Mouse (Mus musculus) forebrain, postnatal 0 days (tissue): ENCODE data around the gene Ccdc40. TPM values are rescaled to one million over a fixed set of nuclear protein-coding genes. Genes with fewer than 3 reads are reported as not detected.

ENCODE experiments used
- ATAC-seq: fragments of 200-750 bp; cut with Nextera tagmentation; 2 replicates; pipeline ENCODE4 v1.8.0; 2017; ENCODE audit warnings: mild to moderate bottlenecking, moderate library complexity
- DNase-seq: peaks from one replicate; pipeline ENCODE4 v3.0.0-alpha.2; 2015
- H3K27ac ChIP-seq: fragments of 300-500 bp; sonication (generic); 2 replicates; pipeline ENCODE4 v1.5.1; 2014; ENCODE audit warnings: low read depth, mild to moderate bottlenecking, antibody characterized with exemption, low read length, moderate library complexity, mixed read lengths
- H3K27me3 ChIP-seq: fragments of 300-500 bp; sonication (generic); 2 replicates; pipeline ENCODE4 v1.6.1; 2014; ENCODE audit warnings: mild to moderate bottlenecking, low read length, mixed read lengths; ENCODE audit not compliant: insufficient read depth
- H3K36me3 ChIP-seq: fragments of 300-500 bp; sonication (generic); 2 replicates; pipeline ENCODE4 v1.6.1; 2014; ENCODE audit warnings: mild to moderate bottlenecking, moderate library complexity; ENCODE audit not compliant: insufficient read depth
- H3K4me1 ChIP-seq: fragments of 300-500 bp; sonication (generic); 2 replicates; pipeline ENCODE4 v1.6.1; 2014; ENCODE audit warnings: antibody characterized with exemption; ENCODE audit not compliant: insufficient read depth
- H3K4me2 ChIP-seq: fragments of 300-500 bp; sonication (generic); 2 replicates; pipeline ENCODE4 v1.6.1; 2014; ENCODE audit warnings: low read depth, mild to moderate bottlenecking, moderate library complexity
- H3K4me3 ChIP-seq: fragments of 300-500 bp; sonication (generic); 2 replicates; pipeline ENCODE4 v1.5.1; 2014; ENCODE audit warnings: low read depth, low read length, mixed read lengths
- H3K9ac ChIP-seq: fragments of 300-500 bp; sonication (generic); 2 replicates; pipeline ENCODE4 v1.6.1; 2014; ENCODE audit warnings: mild to moderate bottlenecking
- H3K9me3 ChIP-seq: fragments of 300-500 bp; sonication (generic); 2 replicates; pipeline ENCODE4 v1.6.1; 2016; ENCODE audit warnings: low read length
- CTCF ChIP-seq: sonication (generic); IDR thresholded peaks from 2 replicates; pipeline ENCODE4 v1.5.1; 2016; ENCODE audit warnings: antibody characterized with exemption, control low read depth, low read depth
- WGBS: fragments of 180-500 bp; shearing (Covaris S2); extraction: QIAGEN DNeasy Blood & Tissue Kit; methylation state at CpG from one replicate; pipeline ENCODE4 v1.1.7; 2014; 5-methylcytosine and 5-hydroxymethylcytosine counted together
- polyA plus RNA-seq: library from polyadenylated mRNA; unstranded; fragments of >200 nt; fragmentation: Nextera tagmentation; extraction: Ambion mirVana; gene quantifications from 2 replicates; pipeline ENCODE4 v1.2.1, GENCODE M21; 2015
- total RNA-seq: library from RNA; depleted of rRNA; stranded (reverse); fragments of >200 nt; gene quantifications from 2 replicates; pipeline ENCODE4 v1.2.3, GENCODE M21; 2014

The Ccdc40 gene
- total and polyA plus RNA-seq, 2 experiments from 2014 or later = 11.8 to 14.6 TPM

- Histone ChIP-seq H3K9me3 (no peaks in the 10 kb centered on the region), H3K4me2 (no peak overlapping the region), H3K4me1 (peaks cover 33% of the 10 kb centered on the region), H3K27ac (no peak overlapping the region), H3K4me3 (no peak overlapping the region), H3K9ac (no peak overlapping the region), H3K36me3 (no peaks in the 10 kb centered on the region), H3K27me3 (no peaks in the 10 kb centered on the region)
- DNase-seq (no peak), ATAC-seq (no peak)
- TF ChIP-seq CTCF = no peak
- WGBS = 75% methylated on average over 9 of the region's 9 CpGs
These were observed 2.7 kb upstream of the Ccdc40 start for GRCm38 (mm10) chr11:119225634-119226033.

GRCm38 (mm10) chr11:119227591-119227990 is 781 bp upstream of the Ccdc40 start:
- peaks cover 32% of the 10 kb centered on the region for H3K4me1 ChIP-seq
- TF ChIP-seq CTCF = no peak

GRCm38 (mm10) chr11:119228846-119229626 is 664 bp downstream of the Ccdc40 start:
- ATAC-seq = peak; percentile 94
- H3K4me1 ChIP-seq = peaks cover 32% of the 10 kb centered on the region
- WGBS = 1% methylated on average over 34 of the region's 34 CpGs

More at GRCm38 (mm10) chr11:119227591-119227990, 781 bp upstream of the Ccdc40 start:
- no peaks in the 10 kb centered on the region for H3K36me3 ChIP-seq
- H3K9ac ChIP-seq = peak overlapping the region; percentile 77
- ATAC-seq = no peak
- peak overlapping the region; percentile 97 for H3K4me2 ChIP-seq
- H3K4me3 ChIP-seq = peak overlapping the region; percentile 73
- 1% methylated on average over 12 of the region's 12 CpGs for WGBS
- DNase-seq = no peak
- H3K27ac ChIP-seq = peak overlapping the region; percentile 64; the same call in 1 of the 2 replicates
- no peaks in the 10 kb centered on the region for H3K27me3 ChIP-seq
- H3K9me3 ChIP-seq = no peaks in the 10 kb centered on the region

GRCm38 (mm10) chr11:119234770-119235169 is 6.4 kb downstream of the Ccdc40 start:
- no peak overlapping the region for H3K4me2 ChIP-seq
- 0 out of 2 replicates have a peak, but pooled peaks cover 1% of the 10 kb centered on the region for H3K36me3 ChIP-seq
- ATAC-seq = no peak
- no peak overlapping the region for H3K27ac ChIP-seq
- WGBS = 95% methylated on average over 10 of the region's 10 CpGs
- no peak overlapping the region for H3K9ac ChIP-seq
- H3K27me3 ChIP-seq = no peaks in the 10 kb centered on the region
- TF ChIP-seq CTCF = no peak
- no peak for DNase-seq
- H3K4me3 ChIP-seq = no peak overlapping the region
- no peaks in the 10 kb centered on the region for H3K9me3 ChIP-seq
- H3K4me1 ChIP-seq = peaks cover 3% of the 10 kb centered on the region; the same call in 1 of the 2 replicates

More at GRCm38 (mm10) chr11:119228846-119229626, 664 bp downstream of the Ccdc40 start:
- Histone ChIP-seq H3K27ac (peak overlapping the region; percentile 64), H3K36me3 (no peaks in the 10 kb centered on the region), H3K9me3 (no peaks in the 10 kb centered on the region), H3K4me2 (peak overlapping the region; percentile 97), H3K9ac (peak overlapping the region; percentile 77), H3K4me3 (peak overlapping the region; percentile 73), H3K27me3 (no peaks in the 10 kb centered on the region)
- no peak for TF ChIP-seq CTCF
- DNase-seq = peak; percentile 88

GRCm38 (mm10) chr11:119235596-119235995 is 7.2 kb downstream of the Ccdc40 start:
- Histone ChIP-seq H3K4me2 (no peak overlapping the region), H3K9me3 (no peaks in the 10 kb centered on the region), H3K27me3 (no peaks in the 10 kb centered on the region), H3K36me3 (peaks cover 7% of the 10 kb centered on the region; the same call in 1 of the 2 replicates), H3K27ac (no peak overlapping the region), H3K4me1 (no peaks in the 10 kb centered on the region; the same call in 1 of the 2 replicates), H3K4me3 (no peak overlapping the region), H3K9ac (no peak overlapping the region)
- TF ChIP-seq CTCF = peak; percentile 73
- 80% methylated on average over 4 of the region's 4 CpGs for WGBS
- no peak for ATAC-seq
- DNase-seq = peak; percentile 72

- peaks cover 7% of the 10 kb centered on the region for H3K36me3 ChIP-seq
- no peak overlapping the region for H3K4me2 ChIP-seq
- no peaks in the 10 kb centered on the region for H3K27me3 ChIP-seq
- H3K9me3 ChIP-seq = no peaks in the 10 kb centered on the region
- H3K27ac ChIP-seq = no peak overlapping the region
- H3K9ac ChIP-seq = no peak overlapping the region
- no peaks in the 10 kb centered on the region; the same call in 1 of the 2 replicates for H3K4me1 ChIP-seq
- TF ChIP-seq CTCF = no peak
- H3K4me3 ChIP-seq = no peak overlapping the region
- ATAC-seq = no peak
- DNase-seq = no peak
- WGBS = 44% methylated on average over 8 of the region's 8 CpGs
These were observed 8.0 kb downstream of the Ccdc40 start for GRCm38 (mm10) chr11:119236354-119236753.

- Histone ChIP-seq H3K27ac (no peak overlapping the region), H3K9ac (no peak overlapping the region), H3K27me3 (no peaks in the 10 kb centered on the region), H3K4me3 (no peak overlapping the region), H3K4me2 (no peak overlapping the region), H3K4me1 (no peaks in the 10 kb centered on the region; the same call in 1 of the 2 replicates), H3K36me3 (peaks cover 7% of the 10 kb centered on the region), H3K9me3 (no peaks in the 10 kb centered on the region)
- ATAC-seq (no peak), DNase-seq (no peak)
- no peak for TF ChIP-seq CTCF
- 55% methylated on average over 3 of the region's 3 CpGs for WGBS
These were observed 8.6 kb downstream of the Ccdc40 start for GRCm38 (mm10) chr11:119237007-119237406.
